Mouse (Mus musculus): ENCODE data around the gene Kcnrg. TPM values are rescaled to one million over a fixed set of nuclear protein-coding genes. Genes with fewer than 3 reads are reported as not detected.
"Not testable (repeated sequence)": the region's sequence is repeated elsewhere in the genome, so short reads cannot be mapped to it uniquely, and the experiment has no call there.

The Kcnrg gene
- polyA plus RNA-seq (2014; fragmentation: Nextera tagmentation; extraction: Ambion mirVana) = 4.4 and 4.8 TPM in 2 replicates

- no peaks in the 10 kb centered on the region for H3K9me3 ChIP-seq (ENCODE audit: control insufficient read depth, low read length)
- H3K27ac ChIP-seq (ENCODE audit: low read depth, low read length) = no peak within 1 kb of the TSS
- WGBS = 87% methylated on average over 3 of the region's 3 CpGs
- no peaks in the 10 kb centered on the region for H3K4me1 ChIP-seq (ENCODE audit: control insufficient read depth, insufficient read depth, low read length)
- no peak within 1 kb of the TSS for H3K4me3 ChIP-seq (ENCODE audit: low read depth, low read length)
- H3K4me2 ChIP-seq (ENCODE audit: low read depth, low read length) = no peak within 1 kb of the TSS
- peaks cover 16% of the 10 kb centered on the region; the same call in 1 of the 2 replicates for H3K36me3 ChIP-seq (ENCODE audit: control insufficient read depth, insufficient read depth, low read length)
- no peaks in the 10 kb centered on the region for H3K27me3 ChIP-seq (ENCODE audit: control insufficient read depth, insufficient read depth, low read length)
- no peak within 1 kb of the TSS for H3K9ac ChIP-seq (replicated peaks; ENCODE audit: low read depth, low read length)
- no peak for ATAC-seq (ENCODE audit: low read depth)
Measured at GRCm38 (mm10) chr14:61607157-61607556, at the start of gene Kcnrg. Gene Kcnrg (plus strand): TSS chr14:61607457.

- Histone ChIP-seq H3K9me3 (ENCODE audit: control insufficient read depth, low read length) (no peaks in the 10 kb centered on the region), H3K9ac (replicated peaks; ENCODE audit: low read depth, low read length) (no peak overlapping the region), H3K36me3 (ENCODE audit: control insufficient read depth, insufficient read depth, low read length) (no peaks in the 10 kb centered on the region), H3K4me1 (ENCODE audit: control insufficient read depth, insufficient read depth, low read length) (no peaks in the 10 kb centered on the region), H3K4me3 (ENCODE audit: low read depth, low read length) (no peak overlapping the region), H3K27ac (ENCODE audit: low read depth, low read length) (no peak overlapping the region), H3K27me3 (ENCODE audit: control insufficient read depth, insufficient read depth, low read length) (no peaks in the 10 kb centered on the region), H3K4me2 (ENCODE audit: low read depth, low read length) (no peak overlapping the region)
- 94% methylated on average over 6 of the region's 6 CpGs for WGBS
- ATAC-seq (ENCODE audit: low read depth) = no peak
Measured at GRCm38 (mm10) chr14:61558901-61559300, 48.4 kb upstream of the Kcnrg start.

GRCm38 (mm10) chr14:61559856-61560255 lies 47.4 kb upstream of the Kcnrg start:
- H3K4me3 ChIP-seq (ENCODE audit: low read depth, low read length) = no peak overlapping the region
- no peaks in the 10 kb centered on the region for H3K36me3 ChIP-seq (ENCODE audit: control insufficient read depth, insufficient read depth, low read length)
- H3K9me3 ChIP-seq (ENCODE audit: control insufficient read depth, low read length) = no peaks in the 10 kb centered on the region
- ATAC-seq (ENCODE audit: low read depth) = no peak
- H3K4me1 ChIP-seq (ENCODE audit: control insufficient read depth, insufficient read depth, low read length) = no peaks in the 10 kb centered on the region
- H3K27ac ChIP-seq (ENCODE audit: low read depth, low read length) = no peak overlapping the region
- H3K4me2 ChIP-seq (ENCODE audit: low read depth, low read length) = no peak overlapping the region
- 71% methylated on average over 3 of the region's 3 CpGs for WGBS
- no peak overlapping the region for H3K9ac ChIP-seq (replicated peaks; ENCODE audit: low read depth, low read length)
- no peaks in the 10 kb centered on the region for H3K27me3 ChIP-seq (ENCODE audit: control insufficient read depth, insufficient read depth, low read length)

- H3K27ac ChIP-seq (ENCODE audit: low read depth, low read length); H3K9me3 ChIP-seq (ENCODE audit: control insufficient read depth, low read length); H3K4me3 ChIP-seq (ENCODE audit: low read depth, low read length); H3K36me3 ChIP-seq (ENCODE audit: control insufficient read depth, insufficient read depth, low read length); H3K4me2 ChIP-seq (ENCODE audit: low read depth, low read length); H3K9ac ChIP-seq (replicated peaks; ENCODE audit: low read depth, low read length); H3K4me1 ChIP-seq (ENCODE audit: control insufficient read depth, insufficient read depth, low read length); ATAC-seq (ENCODE audit: low read depth); H3K27me3 ChIP-seq (ENCODE audit: control insufficient read depth, insufficient read depth, low read length): not testable (repeated sequence)
- WGBS = 95% methylated on average over 4 of the region's 4 CpGs
Measured at GRCm38 (mm10) chr14:61566211-61566610, 41.0 kb upstream of the Kcnrg start.

- 77% methylated on average over 2 of the region's 2 CpGs for WGBS
- Histone ChIP-seq H3K27ac (ENCODE audit: low read depth, low read length) (no peak overlapping the region), H3K9ac (replicated peaks; ENCODE audit: low read depth, low read length) (no peak overlapping the region), H3K27me3 (ENCODE audit: control insufficient read depth, insufficient read depth, low read length) (no peaks in the 10 kb centered on the region), H3K4me1 (ENCODE audit: control insufficient read depth, insufficient read depth, low read length) (no peaks in the 10 kb centered on the region), H3K4me3 (ENCODE audit: low read depth, low read length) (no peak overlapping the region), H3K4me2 (ENCODE audit: low read depth, low read length) (no peak overlapping the region), H3K36me3 (ENCODE audit: control insufficient read depth, insufficient read depth, low read length) (no peaks in the 10 kb centered on the region), H3K9me3 (ENCODE audit: control insufficient read depth, low read length) (no peaks in the 10 kb centered on the region)
- no peak for ATAC-seq (ENCODE audit: low read depth)
Measured at GRCm38 (mm10) chr14:61569344-61569743, 37.9 kb upstream of the Kcnrg start.

GRCm38 (mm10) chr14:61571366-61571765 lies 35.9 kb upstream of the Kcnrg start:
- Histone ChIP-seq H3K4me3 (ENCODE audit: low read depth, low read length) (no peak overlapping the region), H3K4me1 (ENCODE audit: control insufficient read depth, insufficient read depth, low read length) (no peaks in the 10 kb centered on the region), H3K9me3 (ENCODE audit: control insufficient read depth, low read length) (no peaks in the 10 kb centered on the region), H3K4me2 (ENCODE audit: low read depth, low read length) (no peak overlapping the region), H3K9ac (replicated peaks; ENCODE audit: low read depth, low read length) (no peak overlapping the region), H3K27me3 (ENCODE audit: control insufficient read depth, insufficient read depth, low read length) (no peaks in the 10 kb centered on the region), H3K27ac (ENCODE audit: low read depth, low read length) (no peak overlapping the region), H3K36me3 (ENCODE audit: control insufficient read depth, insufficient read depth, low read length) (no peaks in the 10 kb centered on the region)
- 12% methylated on average over 4 of the region's 4 CpGs for WGBS
- ATAC-seq (ENCODE audit: low read depth) = no peak

GRCm38 (mm10) chr14:61572131-61572530 lies 35.1 kb upstream of the Kcnrg start:
- Histone ChIP-seq H3K36me3 (ENCODE audit: control insufficient read depth, insufficient read depth, low read length) (no peaks in the 10 kb centered on the region), H3K9me3 (ENCODE audit: control insufficient read depth, low read length) (no peaks in the 10 kb centered on the region), H3K27me3 (ENCODE audit: control insufficient read depth, insufficient read depth, low read length) (no peaks in the 10 kb centered on the region), H3K9ac (replicated peaks; ENCODE audit: low read depth, low read length) (no peak overlapping the region), H3K27ac (ENCODE audit: low read depth, low read length) (no peak overlapping the region), H3K4me2 (ENCODE audit: low read depth, low read length) (no peak overlapping the region), H3K4me1 (ENCODE audit: control insufficient read depth, insufficient read depth, low read length) (no peaks in the 10 kb centered on the region), H3K4me3 (ENCODE audit: low read depth, low read length) (no peak overlapping the region)
- ATAC-seq (ENCODE audit: low read depth) = no peak
- 67% methylated on average over 2 of the region's 2 CpGs for WGBS

GRCm38 (mm10) chr14:61575066-61575465 lies 32.2 kb upstream of the Kcnrg start:
- H3K4me2 ChIP-seq (ENCODE audit: low read depth, low read length) = no peak overlapping the region
- ATAC-seq (ENCODE audit: low read depth) = no peak
- no peaks in the 10 kb centered on the region for H3K36me3 ChIP-seq (ENCODE audit: control insufficient read depth, insufficient read depth, low read length)
- no peaks in the 10 kb centered on the region for H3K27me3 ChIP-seq (ENCODE audit: control insufficient read depth, insufficient read depth, low read length)
- H3K4me3 ChIP-seq (ENCODE audit: low read depth, low read length) = no peak overlapping the region
- H3K9me3 ChIP-seq (ENCODE audit: control insufficient read depth, low read length) = no peaks in the 10 kb centered on the region
- no peak overlapping the region for H3K9ac ChIP-seq (replicated peaks; ENCODE audit: low read depth, low read length)
- no peak overlapping the region for H3K27ac ChIP-seq (ENCODE audit: low read depth, low read length)
- 93% methylated on average over 10 of the region's 10 CpGs for WGBS
- H3K4me1 ChIP-seq (ENCODE audit: control insufficient read depth, insufficient read depth, low read length) = no peaks in the 10 kb centered on the region

- Histone ChIP-seq H3K4me1 (ENCODE audit: control insufficient read depth, insufficient read depth, low read length) (no peaks in the 10 kb centered on the region), H3K4me3 (ENCODE audit: low read depth, low read length) (no peak overlapping the region), H3K27me3 (ENCODE audit: control insufficient read depth, insufficient read depth, low read length) (no peaks in the 10 kb centered on the region), H3K9ac (replicated peaks; ENCODE audit: low read depth, low read length) (no peak overlapping the region), H3K36me3 (ENCODE audit: control insufficient read depth, insufficient read depth, low read length) (no peaks in the 10 kb centered on the region), H3K9me3 (ENCODE audit: control insufficient read depth, low read length) (no peaks in the 10 kb centered on the region), H3K4me2 (ENCODE audit: low read depth, low read length) (no peak overlapping the region), H3K27ac (ENCODE audit: low read depth, low read length) (no peak overlapping the region)
- no peak for ATAC-seq (ENCODE audit: low read depth)
- 87% methylated on average over 8 of the region's 8 CpGs for WGBS
Measured at GRCm38 (mm10) chr14:61575941-61576340, 31.3 kb upstream of the Kcnrg start.

All from neural tube, embryonic 14.5 days (tissue).